Mouse (Mus musculus) hindbrain, embryonic 14.5 days (tissue): ENCODE data around the gene Kansl1. TPM values are rescaled to one million over a fixed set of nuclear protein-coding genes. Genes with fewer than 3 reads are reported as not detected.
A peak's percentile ranks its signal among the peaks of the same experiment; 100 is the strongest.

Source experiments
- ATAC-seq: fragments of 200-750 bp; cut with Nextera tagmentation; 2 replicates; pipeline ENCODE4 v1.8.0; 2017; ENCODE audit warnings: moderate number of reproducible peaks, mild to moderate bottlenecking, moderate TSS enrichment, moderate library complexity; ENCODE audit not compliant: low FRiP score
- DNase-seq: peaks from one replicate; pipeline ENCODE4 v3.0.0-alpha.2; 2015; ENCODE audit warnings: low spot score
- H3K27ac ChIP-seq: fragments of 300-500 bp; sonication (generic); 2 replicates; pipeline ENCODE4 v1.5.1; 2014; ENCODE audit warnings: mild to moderate bottlenecking, moderate library complexity
- H3K27me3 ChIP-seq: fragments of 300-500 bp; sonication (generic); 2 replicates; pipeline ENCODE4 v1.6.1; 2014; ENCODE audit warnings: mild to moderate bottlenecking, low read length, mixed read lengths; ENCODE audit not compliant: control insufficient read depth, insufficient read depth
- H3K36me3 ChIP-seq: fragments of 300-500 bp; sonication (generic); replicated peaks from 2 replicates; pipeline ENCODE4 v1.6.1; 2014; ENCODE audit not compliant: control insufficient read depth, insufficient read depth
- H3K4me1 ChIP-seq: fragments of 300-500 bp; sonication (generic); replicated peaks from 2 replicates; pipeline ENCODE4 v1.6.1; 2014; ENCODE audit warnings: antibody characterized with exemption, low read length, mixed read lengths; ENCODE audit not compliant: control insufficient read depth, insufficient read depth
- H3K4me2 ChIP-seq: fragments of 300-500 bp; sonication (generic); replicated peaks from 2 replicates; pipeline ENCODE4 v1.6.1; 2014; ENCODE audit warnings: mild to moderate bottlenecking, moderate library complexity
- H3K4me3 ChIP-seq: fragments of 300-500 bp; sonication (generic); replicated peaks from 2 replicates; pipeline ENCODE4 v1.5.1; 2014; ENCODE audit warnings: mild to moderate bottlenecking, low read length
- H3K9ac ChIP-seq: fragments of 300-500 bp; sonication (generic); 2 replicates; pipeline ENCODE4 v1.6.1; 2014
- H3K9me3 ChIP-seq: fragments of 300-500 bp; sonication (generic); 2 replicates; pipeline ENCODE4 v1.6.1; 2016; ENCODE audit warnings: low read length; ENCODE audit not compliant: control insufficient read depth
- WGBS: fragments of 180-500 bp; shearing (Covaris S2); extraction: QIAGEN DNeasy Blood & Tissue Kit; methylation state at CpG from one replicate; pipeline ENCODE4 v1.1.7; 2014; 5-methylcytosine and 5-hydroxymethylcytosine counted together
- polyA plus RNA-seq: library from polyadenylated mRNA; unstranded; fragments of >200 nt; fragmentation: Nextera tagmentation; extraction: Ambion mirVana; gene quantifications from 2 replicates; pipeline ENCODE4 v1.2.1, GENCODE M21; 2014

Gene Kansl1
- polyA plus RNA-seq, 1 experiment from 2014 or later: 30.7 TPM

DNA sequence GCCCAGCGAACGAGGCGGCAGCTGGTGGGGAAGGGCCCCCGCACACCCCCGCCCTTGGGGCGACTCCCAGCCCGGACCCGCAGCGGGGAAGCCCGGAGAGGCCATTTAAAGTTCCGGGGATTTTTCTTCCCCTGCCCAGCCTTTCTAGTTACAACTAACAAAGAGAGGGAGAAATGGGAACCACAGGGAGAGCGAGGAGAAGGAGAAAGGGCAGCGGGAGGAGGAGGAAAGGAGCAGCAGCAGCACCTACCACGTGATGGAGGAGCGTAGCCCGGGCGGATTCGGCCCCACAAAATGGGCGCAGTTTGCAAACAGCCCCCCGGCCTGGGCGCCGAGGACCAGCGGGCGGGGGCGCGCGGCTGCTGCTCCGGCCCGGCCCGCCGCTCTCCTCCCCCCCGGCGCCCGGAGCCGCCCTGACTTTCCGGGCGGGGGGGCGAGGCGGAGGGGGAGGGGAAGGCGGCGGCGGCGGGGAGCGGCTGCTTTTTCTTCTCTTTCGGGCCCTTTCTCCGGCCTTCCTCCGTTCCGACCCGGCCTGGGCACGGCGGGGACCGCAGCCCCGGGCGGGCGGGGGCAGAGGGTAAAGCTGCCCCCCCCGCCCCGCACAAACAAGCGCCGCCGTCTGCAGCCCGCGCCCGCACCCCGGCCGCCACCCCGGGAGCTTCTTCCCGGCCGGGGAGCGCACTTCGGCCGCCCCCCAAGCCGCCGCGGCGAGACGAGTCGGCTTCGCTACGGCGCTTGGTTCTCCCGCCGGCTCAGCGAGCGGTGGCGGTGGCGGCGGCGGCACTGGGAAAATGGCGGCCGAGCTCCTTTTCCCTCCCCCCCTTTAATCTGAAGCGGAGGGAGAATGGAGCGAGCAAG is 27.0 kb downstream of the Kansl1 start:
- Histone ChIP-seq H3K27me3 (no peaks in the 10 kb centered on the region), H3K4me3 (peak overlapping the region; percentile 81), H3K36me3 (no peaks in the 10 kb centered on the region), H3K27ac (peak overlapping the region; percentile 100), H3K9ac (peak overlapping the region; percentile 99), H3K9me3 (no peaks in the 10 kb centered on the region), H3K4me2 (peak overlapping the region; percentile 68), H3K4me1 (peaks cover 31% of the 10 kb centered on the region)
- DNase-seq: peak; percentile 73
- peak; percentile 60 for ATAC-seq
- WGBS: under 1% methylated on average over 53 of the region's 92 CpGs

DNA sequence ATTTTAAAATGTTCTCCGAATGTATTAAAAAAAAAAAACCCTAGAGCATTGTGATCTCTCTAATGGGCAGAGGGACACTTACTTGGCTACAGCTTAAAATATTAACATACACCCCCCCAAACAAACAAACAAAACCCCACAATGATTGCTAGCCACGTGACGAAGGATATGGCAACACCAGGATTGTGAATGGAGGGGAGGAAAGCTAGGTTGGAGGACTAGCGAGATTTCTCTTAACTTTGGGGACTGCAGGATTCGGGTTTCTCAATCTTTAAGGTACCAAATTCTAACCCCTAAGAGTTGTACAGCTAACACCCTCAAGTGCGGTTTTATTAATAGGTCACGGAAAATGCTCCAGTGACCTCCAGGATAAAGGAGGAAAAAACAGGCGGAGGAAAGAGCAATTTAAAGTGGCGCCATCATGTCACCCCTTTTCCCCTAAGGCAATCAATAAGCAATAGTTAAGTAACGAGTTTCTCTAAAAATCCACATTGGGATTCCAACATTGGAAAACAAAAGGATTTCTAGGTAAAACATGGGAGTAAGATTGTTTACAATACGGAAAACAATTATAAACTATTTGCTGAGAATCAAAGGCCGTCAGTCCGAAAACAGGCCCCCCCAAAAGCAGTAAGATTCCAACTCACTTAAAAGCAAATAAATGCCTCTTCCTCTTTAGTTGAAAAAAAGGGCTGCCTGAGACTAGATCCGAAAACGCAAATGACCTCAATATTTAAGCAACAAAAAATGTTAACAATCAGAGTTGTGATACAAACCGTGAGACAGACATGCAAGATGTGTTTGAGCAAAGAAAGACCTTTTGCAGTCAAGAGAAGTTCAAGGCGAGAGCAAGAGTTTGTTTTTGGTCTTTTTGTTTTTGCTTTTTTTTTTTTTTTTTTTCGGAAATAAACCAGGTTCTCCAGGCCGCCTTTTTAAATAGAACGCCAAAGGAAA is 27.9 kb downstream of the Kansl1 start:
- H3K9ac ChIP-seq: peak overlapping the region; percentile 99
- H3K4me3 ChIP-seq: peak overlapping the region; percentile 81
- no peaks in the 10 kb centered on the region for H3K36me3 ChIP-seq
- peak; percentile 32 for DNase-seq
- H3K27me3 ChIP-seq: no peaks in the 10 kb centered on the region
- peaks cover 34% of the 10 kb centered on the region for H3K4me1 ChIP-seq
- H3K4me2 ChIP-seq: peak overlapping the region; percentile 68
- H3K9me3 ChIP-seq: no peaks in the 10 kb centered on the region
- ATAC-seq: no peak
- under 1% methylated on average over 20 of the region's 20 CpGs for WGBS
- H3K27ac ChIP-seq: peak overlapping the region; percentile 100

DNA sequence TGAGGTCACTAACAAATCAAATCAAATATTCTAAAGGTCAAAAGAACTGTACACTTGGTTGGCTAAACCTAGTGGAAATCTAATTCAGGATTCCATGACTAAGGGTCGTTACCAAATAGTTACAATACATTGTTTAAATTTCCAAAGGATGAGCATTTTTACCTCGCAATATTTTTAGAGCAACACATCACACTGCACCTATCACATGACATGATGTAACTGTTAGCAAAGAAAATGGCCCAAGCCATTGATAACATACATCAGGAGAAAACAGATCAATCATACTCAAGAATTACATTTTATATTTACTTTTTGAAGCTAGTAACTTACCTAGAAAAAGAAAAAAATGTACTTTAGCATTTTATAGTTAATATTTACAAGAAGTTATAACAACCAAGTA is 29.0 kb downstream of the Kansl1 start:
- H3K9me3 ChIP-seq: no peaks in the 10 kb centered on the region
- peak overlapping the region; percentile 19 for H3K4me3 ChIP-seq
- H3K27ac ChIP-seq: no peak overlapping the region
- H3K9ac ChIP-seq: no peak overlapping the region
- ATAC-seq: no peak
- H3K36me3 ChIP-seq: no peaks in the 10 kb centered on the region
- WGBS: 49% methylated on average over 2 of the region's 2 CpGs
- no peaks in the 10 kb centered on the region for H3K27me3 ChIP-seq
- peaks cover 34% of the 10 kb centered on the region for H3K4me1 ChIP-seq
- no peak for DNase-seq
- peak overlapping the region; percentile 68 for H3K4me2 ChIP-seq

DNA sequence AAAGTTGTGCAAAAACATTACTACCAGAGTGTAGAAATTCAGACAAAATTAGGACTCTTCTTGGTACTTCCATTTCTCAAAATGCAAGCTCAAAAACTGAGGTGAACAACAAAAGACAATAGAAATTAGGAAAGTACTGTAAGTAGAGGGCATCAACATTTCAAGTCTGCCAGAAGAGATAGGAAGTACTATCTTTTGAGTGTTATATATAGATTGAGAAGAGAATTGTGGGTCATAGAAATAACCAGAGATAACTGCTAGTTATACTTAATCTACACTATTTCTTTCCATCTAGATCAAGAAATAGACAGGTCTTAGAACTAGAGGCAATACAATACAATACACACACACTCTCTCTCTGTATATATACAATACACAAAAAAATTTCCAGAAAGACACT is 30.2 kb downstream of the Kansl1 start:
- no peak overlapping the region for H3K27ac ChIP-seq
- ATAC-seq (no peak), DNase-seq (no peak)
- no peak overlapping the region for H3K4me3 ChIP-seq
- peak overlapping the region; percentile 68 for H3K4me2 ChIP-seq
- H3K27me3 ChIP-seq: no peaks in the 10 kb centered on the region
- no peak overlapping the region for H3K9ac ChIP-seq
- peaks cover 31% of the 10 kb centered on the region for H3K4me1 ChIP-seq
- H3K9me3 ChIP-seq: no peaks in the 10 kb centered on the region
- no peaks in the 10 kb centered on the region for H3K36me3 ChIP-seq

DNA sequence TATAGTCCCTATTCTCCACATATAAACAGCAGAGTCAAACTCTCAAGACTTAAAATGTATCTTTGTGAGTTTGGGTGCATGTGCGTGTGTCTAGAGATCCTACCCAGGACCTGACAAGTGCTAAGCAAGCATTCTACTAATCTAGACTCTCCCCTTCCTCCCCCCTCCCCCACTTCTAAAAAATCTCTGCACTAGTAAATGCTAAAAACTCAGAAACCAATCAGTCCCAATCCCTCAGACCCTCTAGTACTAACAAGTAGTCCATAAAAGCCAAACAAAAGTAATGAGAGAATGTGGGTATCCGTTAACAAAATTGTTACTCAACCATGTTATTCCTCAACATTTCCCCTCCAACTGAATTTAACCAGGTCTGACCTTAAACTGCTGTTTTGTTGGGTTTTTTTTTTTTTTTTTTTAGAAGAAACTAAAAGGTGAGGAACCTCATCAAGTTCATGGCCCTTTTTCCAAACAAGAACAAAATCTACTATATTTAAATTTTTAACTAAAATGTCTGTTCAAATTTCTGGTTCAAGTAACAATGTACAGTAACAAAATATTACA is 32.2 kb downstream of the Kansl1 start:
- WGBS: 78% methylated on average over 2 of the region's 2 CpGs
- ATAC-seq: no peak
- Histone ChIP-seq H3K4me2 (no peak overlapping the region), H3K9me3 (no peaks in the 10 kb centered on the region), H3K27ac (no peak overlapping the region), H3K27me3 (no peaks in the 10 kb centered on the region), H3K4me3 (no peak overlapping the region), H3K36me3 (no peaks in the 10 kb centered on the region), H3K9ac (no peak overlapping the region), H3K4me1 (peaks cover 26% of the 10 kb centered on the region)
- no peak for DNase-seq

DNA sequence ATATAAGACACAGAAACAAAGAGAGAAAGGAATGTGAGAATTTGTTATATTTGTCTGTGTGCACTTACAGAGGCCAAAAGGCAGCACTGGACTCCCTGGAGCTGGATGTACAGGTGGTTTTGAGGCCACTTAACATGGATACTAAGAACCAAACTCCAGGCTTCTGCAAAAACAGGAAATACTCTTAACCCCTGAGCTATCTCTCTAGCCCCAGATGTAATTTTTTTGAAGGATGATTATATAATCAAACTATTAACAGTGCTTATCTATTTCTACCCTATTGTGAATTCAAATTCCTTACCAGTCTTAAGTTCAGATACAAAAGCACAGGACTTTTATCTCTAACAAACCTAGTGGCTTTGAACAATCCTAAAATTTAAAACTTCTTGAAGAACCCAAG is 32.9 kb downstream of the Kansl1 start:
- no peak overlapping the region for H3K4me2 ChIP-seq
- H3K27me3 ChIP-seq: no peaks in the 10 kb centered on the region
- no peaks in the 10 kb centered on the region for H3K36me3 ChIP-seq
- H3K27ac ChIP-seq: no peak overlapping the region
- no peak for ATAC-seq
- no peaks in the 10 kb centered on the region for H3K9me3 ChIP-seq
- no peak for DNase-seq
- H3K9ac ChIP-seq: no peak overlapping the region
- peaks cover 26% of the 10 kb centered on the region for H3K4me1 ChIP-seq
- no peak overlapping the region for H3K4me3 ChIP-seq

DNA sequence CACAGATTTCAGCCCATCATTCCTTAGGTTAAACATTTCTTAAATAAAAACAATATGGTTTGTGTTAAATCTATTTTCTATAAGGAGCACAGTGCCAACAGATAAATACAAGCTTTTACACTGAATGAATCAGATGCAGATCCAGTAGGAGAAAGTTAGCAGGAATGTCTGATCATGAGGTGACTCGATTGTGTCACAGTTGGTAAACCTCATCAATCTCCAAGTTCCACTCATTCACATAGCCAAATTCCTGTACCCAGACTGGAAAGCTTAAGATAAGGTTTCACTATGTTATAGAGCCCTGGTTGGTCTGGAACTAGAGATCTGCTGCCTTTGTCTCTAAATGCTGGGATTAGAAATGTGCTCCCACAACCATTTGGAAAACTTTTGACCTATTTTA is 33.5 kb downstream of the Kansl1 start:
- Histone ChIP-seq H3K27ac (no peak overlapping the region), H3K27me3 (no peaks in the 10 kb centered on the region), H3K4me1 (peaks cover 26% of the 10 kb centered on the region), H3K9me3 (no peaks in the 10 kb centered on the region), H3K4me2 (no peak overlapping the region), H3K4me3 (no peak overlapping the region), H3K36me3 (no peaks in the 10 kb centered on the region), H3K9ac (no peak overlapping the region)
- no peak for ATAC-seq
- 70% methylated on average over 1 of the region's 1 CpGs for WGBS
- no peak for DNase-seq

DNA sequence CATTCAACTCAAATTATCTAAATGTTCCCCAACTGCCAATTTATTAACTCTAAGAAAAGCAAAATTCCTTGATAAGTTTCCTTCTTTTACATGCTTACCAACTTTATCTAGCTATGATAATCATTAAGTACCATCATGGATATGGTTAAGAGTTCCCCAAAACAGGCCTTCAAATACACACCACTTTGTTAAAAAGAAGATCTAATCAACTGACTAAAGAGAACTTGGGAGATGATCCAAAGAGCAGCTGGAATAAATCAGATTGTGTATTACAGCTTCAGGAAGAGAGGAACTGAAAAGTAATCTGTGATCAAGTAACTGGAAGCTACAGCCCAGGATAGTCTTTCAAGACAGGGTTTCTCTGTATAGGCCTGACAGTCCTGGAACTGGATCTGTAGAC is 36.4 kb downstream of the Kansl1 start:
- H3K27me3 ChIP-seq: no peaks in the 10 kb centered on the region
- H3K9ac ChIP-seq: no peak overlapping the region
- no peak for DNase-seq
- H3K4me1 ChIP-seq: 0 out of 2 replicates have a peak, but pooled peaks cover 4% of the 10 kb centered on the region
- no peak overlapping the region for H3K4me3 ChIP-seq
- no peaks in the 10 kb centered on the region for H3K36me3 ChIP-seq
- H3K27ac ChIP-seq: no peak overlapping the region
- no peak for ATAC-seq
- no peak overlapping the region for H3K4me2 ChIP-seq
- H3K9me3 ChIP-seq: no peaks in the 10 kb centered on the region

DNA sequence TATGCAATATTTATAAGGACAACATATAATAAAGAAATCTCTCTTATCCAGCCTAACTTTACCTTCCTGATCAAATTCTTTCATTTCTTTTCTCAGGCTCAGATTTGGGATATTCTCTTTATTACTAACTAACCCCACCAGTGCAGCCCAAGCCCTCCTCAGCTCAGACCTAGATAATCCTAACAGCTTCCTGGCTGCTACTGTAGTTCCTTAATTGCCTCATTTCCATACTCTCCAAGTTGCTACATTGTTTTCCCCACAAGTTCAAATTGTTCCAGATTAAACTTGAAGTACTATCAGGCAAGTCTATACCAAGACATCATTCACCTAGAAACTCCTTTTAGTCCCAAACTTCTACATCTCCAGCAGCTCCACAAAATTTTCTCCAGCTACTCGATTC is 36.9 kb downstream of the Kansl1 start:
- 91% methylated on average over 1 of the region's 1 CpGs for WGBS
- H3K4me2 ChIP-seq: no peak overlapping the region
- no peaks in the 10 kb centered on the region for H3K36me3 ChIP-seq
- no peak overlapping the region for H3K4me3 ChIP-seq
- no peaks in the 10 kb centered on the region for H3K27me3 ChIP-seq
- no peak overlapping the region for H3K27ac ChIP-seq
- no peak for ATAC-seq
- DNase-seq: no peak
- H3K9me3 ChIP-seq: no peaks in the 10 kb centered on the region
- 0 out of 2 replicates have a peak, but pooled peaks cover 6% of the 10 kb centered on the region for H3K4me1 ChIP-seq
- no peak overlapping the region for H3K9ac ChIP-seq
